Mouse (Mus musculus) lung, adult 2 months (tissue): ENCODE measurements around the gene Pla1a. TPM values are rescaled to one million over a fixed set of nuclear protein-coding genes. Genes with fewer than 3 reads are reported as not detected.

Source experiments
- DNase-seq: peaks from one replicate; pipeline ENCODE4 v3.0.0; 2022
- H3K4me1 ChIP-seq: fragments of 200-500 bp; 2 replicates; pipeline ENCODE4 v1.6.1; 2011; ENCODE audit warnings: low read length; ENCODE audit not compliant: control insufficient read depth, insufficient read depth
- H3K4me3 ChIP-seq: fragments of 200-500 bp; replicated peaks from 2 replicates; pipeline ENCODE3; 2011; ENCODE audit warnings: low read depth, mild to moderate bottlenecking, control low read depth, low read length; ENCODE audit errors: extremely low read depth
- CTCF ChIP-seq: fragments of 200-500 bp; IDR thresholded peaks from 2 replicates; pipeline ENCODE4 v1.5.1; 2011; ENCODE audit warnings: mild to moderate bottlenecking, low read length, control low read depth; ENCODE audit not compliant: insufficient read depth
- POLR2A ChIP-seq: fragments of 200-500 bp; IDR thresholded peaks from 2 replicates; pipeline ENCODE4 v1.6.1; 2011; ENCODE audit warnings: low read depth, mild to moderate bottlenecking, control low read depth, low read length, borderline replicate concordance; ENCODE audit errors: extremely low read depth
- WGBS: fragments of 180-500 bp; shearing (Covaris S2); methylation state at CpG from one replicate; pipeline ENCODE4 v1.1.7; 2018; 5-methylcytosine and 5-hydroxymethylcytosine counted together
- polyA plus RNA-seq: library from polyadenylated mRNA; depleted of rRNA; stranded (reverse); fragments of >200 nt; gene quantifications from 2 replicates; pipeline ENCODE4 v1.2.3, GENCODE M21; 2012

Pla1a gene
- polyA plus RNA-seq, 1 experiment, result 2.0 TPM

GRCm38 (mm10) chr16:38471697-38472506 lies 39.0 kb upstream of the Pla1a start:
- no peak for DNase-seq
- 52% methylated on average over 11 of the region's 11 CpGs for WGBS
- Histone ChIP-seq H3K4me3 (no peak overlapping the region), H3K4me1 (no peaks in the 10 kb centered on the region)
- TF ChIP-seq CTCF, result no peak
- TF ChIP-seq POLR2A, result no peak

- no peak for DNase-seq
- H3K4me1 ChIP-seq, result no peaks in the 10 kb centered on the region
- WGBS, result 77% methylated on average over 8 of the region's 8 CpGs
- no peak overlapping the region for H3K4me3 ChIP-seq
- no peak for TF ChIP-seq CTCF
Observed at GRCm38 (mm10) chr16:38469437-38469836, 36.5 kb upstream of the Pla1a start.

GRCm38 (mm10) chr16:38468706-38469018 lies 35.7 kb upstream of the Pla1a start:
- H3K4me3 ChIP-seq, result no peak overlapping the region
- TF ChIP-seq POLR2A, result no peak
- no peak for TF ChIP-seq CTCF
- DNase-seq, result no peak
- H3K4me1 ChIP-seq, result no peaks in the 10 kb centered on the region
- WGBS, result 31% methylated on average over 3 of the region's 3 CpGs

GRCm38 (mm10) chr16:38467917-38468705 lies 35.2 kb upstream of the Pla1a start:
- no peaks in the 10 kb centered on the region for H3K4me1 ChIP-seq
- 73% methylated on average over 8 of the region's 8 CpGs for WGBS
- DNase-seq, result no peak
- TF ChIP-seq CTCF (no peak), POLR2A (no peak)
- H3K4me3 ChIP-seq, result no peak overlapping the region

- H3K4me1 ChIP-seq, result no peaks in the 10 kb centered on the region
- WGBS, result 81% methylated on average over 13 of the region's 13 CpGs
- TF ChIP-seq CTCF, result no peak
- TF ChIP-seq POLR2A, result no peak
Observed at GRCm38 (mm10) chr16:38467091-38467916, 34.4 kb upstream of the Pla1a start.

GRCm38 (mm10) chr16:38466089-38466488 lies 33.1 kb upstream of the Pla1a start:
- TF ChIP-seq CTCF, result no peak
- no peak for TF ChIP-seq POLR2A
- WGBS, result 70% methylated on average over 4 of the region's 4 CpGs
- Histone ChIP-seq H3K4me1 (no peaks in the 10 kb centered on the region; the same call in 1 of the 2 replicates), H3K4me3 (no peak overlapping the region)
- no peak for DNase-seq

More at GRCm38 (mm10) chr16:38467091-38467916, 34.4 kb upstream of the Pla1a start:
- DNase-seq, result no peak
- no peak overlapping the region for H3K4me3 ChIP-seq

GRCm38 (mm10) chr16:38463305-38463704 lies 30.4 kb upstream of the Pla1a start:
- DNase-seq, result no peak

GRCm38 (mm10) chr16:38462161-38462560 lies 29.2 kb upstream of the Pla1a start:
- no peak overlapping the region for H3K4me3 ChIP-seq
- DNase-seq, result no peak
- H3K4me1 ChIP-seq, result no peaks in the 10 kb centered on the region; the same call in 1 of the 2 replicates
- WGBS, result 64% methylated on average over 7 of the region's 7 CpGs
- TF ChIP-seq CTCF (no peak), POLR2A (no peak)

More at GRCm38 (mm10) chr16:38463305-38463704, 30.4 kb upstream of the Pla1a start:
- no peak overlapping the region for H3K4me3 ChIP-seq
- TF ChIP-seq CTCF (no peak), POLR2A (no peak)
- H3K4me1 ChIP-seq, result no peaks in the 10 kb centered on the region; the same call in 1 of the 2 replicates
- 92% methylated on average over 5 of the region's 5 CpGs for WGBS

- Histone ChIP-seq H3K4me3 (no peak overlapping the region), H3K4me1 (no peaks in the 10 kb centered on the region; the same call in 1 of the 2 replicates)
- no peak for TF ChIP-seq POLR2A
- TF ChIP-seq CTCF, result no peak
- 62% methylated on average over 8 of the region's 8 CpGs for WGBS
- no peak for DNase-seq
Observed at GRCm38 (mm10) chr16:38461749-38462148, 28.8 kb upstream of the Pla1a start.
